Mouse (Mus musculus) frontal cortex, postnatal 36 days (tissue): ENCODE data around the gene Noxa1.

ENCODE experiments used
- DNase-seq, 2 experiments: peaks; one replicate each; pipeline ENCODE4 v3.0.0; 2022; ENCODE audit warnings: low spot score in 2 of 2

Gene Noxa1

GRCm38 (mm10) chr2:25095109-25095850, at the start of gene Noxa1:
Noxa1 (minus strand) TSS chr2:25095149.
- DNase-seq: no peak

DNA sequence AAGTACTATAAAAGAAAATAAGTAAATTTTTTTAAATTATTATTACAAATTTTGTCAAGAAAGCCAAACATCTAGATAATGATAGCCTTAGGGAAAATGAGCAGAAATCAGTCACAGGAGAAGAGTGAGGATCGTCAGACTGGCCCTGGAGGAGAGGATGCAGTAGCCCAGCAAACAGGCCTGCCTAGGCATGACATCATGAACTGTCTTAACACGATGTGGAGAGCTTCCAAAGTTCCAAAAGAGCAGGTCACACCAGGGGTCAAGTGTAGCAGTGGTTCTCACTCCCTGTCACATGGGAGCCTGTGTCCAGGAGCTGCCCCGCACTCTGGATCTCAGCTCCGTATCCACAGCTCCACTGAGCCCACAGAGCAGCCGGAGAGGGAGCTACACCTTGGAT, 47.0 kb upstream of the Noxa1 start:
- no peak for DNase-seq

- no peak for DNase-seq
Measured at GRCm38 (mm10) chr2:25141185-25141584, 46.2 kb upstream of the Noxa1 start.

DNA sequence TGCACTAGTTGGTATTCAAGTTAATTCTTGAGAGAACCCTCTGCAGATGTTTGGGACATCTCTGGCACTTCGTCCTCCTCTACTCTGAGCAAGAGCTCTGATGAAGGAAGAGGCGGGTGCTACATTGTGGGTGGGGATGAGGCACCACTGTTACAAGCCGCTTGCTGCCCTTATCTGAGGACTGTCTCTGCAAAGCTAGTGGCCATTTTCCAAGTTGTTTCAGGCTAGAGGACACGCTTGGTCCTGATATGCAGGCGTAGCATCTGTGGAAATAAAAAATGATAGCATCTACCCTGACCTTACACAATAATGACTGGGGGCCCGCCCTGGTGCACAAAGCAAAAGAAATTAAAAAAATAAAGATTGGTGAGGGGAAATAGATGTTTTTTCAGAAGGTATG, 42.9 kb upstream of the Noxa1 start:
- no peak for DNase-seq

DNA sequence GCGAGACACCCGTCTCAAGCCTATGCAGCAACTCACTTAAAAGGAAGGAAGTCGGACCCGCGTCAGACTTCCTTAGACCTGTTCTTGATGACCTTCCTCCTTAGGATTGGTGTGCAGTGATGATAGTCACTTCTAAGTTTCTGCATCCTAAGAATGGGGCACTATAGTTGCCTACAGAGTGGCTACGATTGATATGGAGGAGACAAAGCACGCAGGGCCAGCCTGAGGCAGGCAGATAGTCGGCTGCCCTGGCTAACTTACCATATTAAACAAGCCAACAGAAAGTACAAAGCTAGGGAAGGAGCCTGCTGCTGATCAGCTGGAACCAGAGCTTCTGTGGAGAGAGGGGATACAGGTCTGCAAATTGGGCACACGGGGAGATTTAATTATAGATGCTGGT, 36.7 kb upstream of the Noxa1 start:
- no peak for DNase-seq

DNA sequence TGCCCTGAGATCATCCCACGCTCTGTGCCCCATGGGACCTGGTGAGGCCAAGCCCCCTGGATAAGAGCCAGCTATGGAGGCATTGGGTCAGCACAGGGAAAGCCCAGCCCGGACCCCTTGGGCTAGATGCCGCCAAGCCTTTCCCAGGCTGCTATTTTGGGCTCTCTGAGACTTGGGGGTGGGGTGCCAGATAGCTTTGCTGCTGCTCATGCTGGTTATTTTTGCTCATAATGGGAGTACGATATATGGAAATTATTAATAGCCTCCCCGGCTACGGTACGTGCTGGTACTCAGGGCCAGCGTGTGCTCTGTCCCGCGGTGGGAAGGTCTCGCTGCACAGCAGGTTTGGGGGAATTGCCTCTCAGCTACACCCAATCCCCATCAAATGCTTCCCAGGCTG, 33.1 kb upstream of the Noxa1 start:
- peak in 1 of 2 experiments; percentile 5 for DNase-seq

DNA sequence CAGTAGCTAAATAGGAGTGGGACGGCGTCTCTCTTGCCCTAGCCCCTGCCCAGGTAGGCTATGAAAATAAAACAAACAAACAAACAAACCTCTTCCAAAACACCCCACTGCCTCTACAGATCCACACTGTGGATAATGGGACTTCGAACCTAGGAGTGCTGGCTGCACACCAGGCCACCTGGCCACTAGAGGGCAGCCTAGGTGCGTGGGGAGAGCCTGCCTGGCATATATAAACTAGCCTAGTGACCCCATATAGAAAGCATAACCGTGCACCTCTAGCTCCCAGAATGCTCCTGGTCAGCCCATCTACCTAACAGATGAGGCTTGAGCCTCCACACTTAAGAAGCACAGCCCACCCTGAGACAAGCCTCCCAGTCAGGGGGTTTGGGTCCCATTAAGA, 32.3 kb upstream of the Noxa1 start:
- peak; percentile 13 to 26 for DNase-seq

DNA sequence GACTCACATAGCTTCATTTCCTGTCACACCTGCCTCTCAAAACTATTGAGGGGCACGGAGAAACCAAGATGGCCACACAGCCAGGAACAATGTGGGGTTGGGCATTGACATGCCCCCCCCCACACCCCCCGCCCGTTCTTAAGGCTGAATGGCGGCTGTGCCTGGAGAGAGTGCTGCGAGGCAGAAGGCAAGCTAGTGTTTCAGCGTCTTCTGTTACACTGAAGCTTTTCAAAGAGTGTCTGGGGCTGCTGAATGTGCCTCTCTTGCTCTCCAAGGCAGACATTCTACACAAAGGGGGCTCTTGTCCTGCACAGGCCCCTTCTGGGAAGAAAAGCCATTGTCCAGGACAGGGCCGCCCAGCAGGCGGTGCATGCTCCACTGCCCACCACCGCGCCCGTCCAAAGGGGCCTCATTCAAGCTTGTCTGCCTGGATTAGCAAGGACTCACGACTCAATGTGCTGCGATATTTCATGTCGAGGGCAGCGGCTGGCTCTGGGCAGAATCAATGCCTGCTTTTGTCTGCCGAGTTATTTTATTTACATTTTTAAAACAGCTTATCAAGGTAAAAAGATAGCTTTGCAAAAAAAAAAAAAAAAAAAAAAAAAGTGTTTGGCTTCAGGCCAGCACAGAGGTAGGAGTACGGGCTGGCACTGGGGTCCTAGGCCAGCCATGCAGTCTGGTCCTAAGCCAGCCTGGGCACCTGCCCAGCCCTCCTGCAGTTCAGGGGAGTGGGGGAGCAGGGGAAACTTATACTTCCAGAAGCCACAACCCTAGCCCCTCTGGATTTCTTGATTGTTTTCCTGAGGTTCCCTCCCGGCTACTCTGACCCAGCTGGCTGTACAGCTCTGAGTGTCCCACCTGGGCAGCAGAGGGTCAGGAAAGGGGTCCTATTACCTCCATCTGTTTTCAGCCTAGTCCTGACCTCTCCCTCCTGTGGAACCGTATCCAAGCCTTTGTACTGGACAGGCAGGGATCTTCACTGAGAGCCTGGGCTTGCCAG, 31.4 kb upstream of the Noxa1 start:
- peak; percentile 9 to 26 for DNase-seq

DNA sequence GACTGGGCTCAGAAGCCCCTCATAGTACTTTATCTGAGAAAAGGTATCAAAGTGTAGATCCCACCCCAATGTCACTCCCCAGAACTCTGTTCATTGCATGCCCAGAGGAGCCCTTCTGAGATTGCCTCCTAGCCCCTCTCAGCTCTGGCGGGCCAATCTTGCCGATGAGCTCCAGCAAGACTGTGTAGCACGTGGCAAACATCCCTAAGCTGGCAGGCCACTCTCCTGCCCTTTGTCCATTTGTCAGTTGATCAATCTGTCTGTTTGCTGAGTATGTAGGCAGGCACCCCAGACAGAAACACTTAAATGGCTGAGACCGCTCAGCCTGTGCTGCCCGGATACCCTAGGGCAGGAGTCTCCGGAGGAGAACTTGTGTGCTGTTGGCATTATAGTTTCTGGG, 30.2 kb upstream of the Noxa1 start:
- no peak for DNase-seq

DNA sequence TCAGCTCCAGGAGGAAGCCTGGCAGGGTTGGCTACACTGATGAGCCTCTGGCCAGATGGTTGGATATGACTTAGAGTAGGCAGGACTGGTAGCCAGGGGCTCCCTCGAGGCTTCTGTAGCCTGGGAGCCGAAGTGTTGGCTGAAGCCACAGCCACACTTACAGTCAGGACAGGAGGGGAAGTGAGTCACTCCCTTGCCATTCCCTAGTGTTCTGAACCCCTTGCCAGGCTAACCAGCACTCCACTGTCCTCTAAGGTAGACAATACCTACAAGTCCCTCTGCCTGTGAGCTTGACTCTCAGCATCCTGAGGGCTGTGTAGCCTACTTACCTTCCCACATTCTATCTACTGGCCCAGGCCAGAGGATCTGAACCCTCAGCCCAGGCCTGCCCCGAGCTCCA, 29.5 kb upstream of the Noxa1 start:
- no peak for DNase-seq

DNA sequence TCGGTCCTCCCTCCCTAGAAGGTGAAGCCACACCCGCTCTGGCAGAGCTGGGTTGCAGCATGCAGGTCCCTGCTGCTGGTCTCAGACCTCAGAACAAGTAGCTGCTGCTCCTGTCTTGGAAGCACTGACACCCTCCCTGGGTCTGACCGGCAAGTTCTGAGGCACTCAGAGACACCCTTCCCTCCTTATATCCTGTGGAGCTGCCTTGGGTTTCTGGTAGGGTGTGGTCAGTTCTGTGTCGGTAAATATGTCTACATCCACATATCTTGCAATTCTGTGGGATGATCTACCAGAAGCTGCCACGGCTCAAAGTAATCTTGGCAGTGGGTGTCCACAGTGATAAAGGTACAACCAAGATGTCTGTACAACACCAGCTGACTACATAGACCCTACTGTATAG, 28.6 kb upstream of the Noxa1 start:
- no peak for DNase-seq

DNA sequence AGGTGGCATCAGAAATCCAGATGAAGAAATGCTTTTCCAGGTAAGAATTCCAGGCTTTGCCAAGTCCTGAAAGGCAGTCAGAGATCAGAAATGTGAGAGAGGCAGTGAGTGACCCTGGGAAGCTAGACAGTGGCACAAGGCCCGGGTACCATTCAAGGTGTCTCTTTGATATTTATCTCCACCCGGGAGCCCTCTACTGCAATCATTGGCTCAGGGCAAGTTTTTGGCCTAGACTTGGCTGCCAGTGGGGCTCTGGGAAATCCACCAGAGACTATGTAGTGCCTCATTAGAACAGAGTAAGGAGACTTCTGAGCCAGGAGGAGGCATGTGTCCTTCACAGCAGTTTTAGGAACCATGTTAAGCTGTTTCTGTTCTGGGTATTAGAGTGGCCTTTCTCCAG, 27.7 kb upstream of the Noxa1 start:
- DNase-seq: no peak

- DNase-seq: no peak
Measured at GRCm38 (mm10) chr2:25120963-25121362, 26.0 kb upstream of the Noxa1 start.

GRCm38 (mm10) chr2:25115442-25115841, 20.5 kb upstream of the Noxa1 start:
- DNase-seq: no peak

DNA sequence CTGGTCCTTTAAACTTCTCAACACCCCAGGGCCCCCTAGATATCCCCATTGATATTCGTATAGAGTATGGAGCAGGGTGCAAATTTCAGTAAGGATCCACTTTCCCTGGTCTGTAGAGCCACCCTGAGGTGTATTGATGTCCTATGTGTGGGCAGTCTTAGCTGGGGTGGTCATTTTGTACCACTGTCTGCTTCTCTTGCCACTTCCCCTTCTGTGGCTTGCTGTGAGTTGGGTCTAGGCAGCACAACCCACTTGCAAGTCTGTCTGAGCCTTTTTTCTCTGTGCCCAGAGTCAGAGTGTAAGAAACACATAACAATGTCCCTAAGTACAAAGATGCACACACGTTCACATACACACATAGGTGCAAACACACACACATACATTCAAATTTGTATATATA, 19.4 kb upstream of the Noxa1 start:
- no peak for DNase-seq

GRCm38 (mm10) chr2:25111184-25111791, 16.3 kb upstream of the Noxa1 start:
- no peak for DNase-seq

GRCm38 (mm10) chr2:25110505-25111183, 15.7 kb upstream of the Noxa1 start:
- DNase-seq: no peak

GRCm38 (mm10) chr2:25109487-25109886, 14.5 kb upstream of the Noxa1 start:
- no peak for DNase-seq

GRCm38 (mm10) chr2:25106045-25106444, 11.1 kb upstream of the Noxa1 start:
- DNase-seq: no peak

DNA sequence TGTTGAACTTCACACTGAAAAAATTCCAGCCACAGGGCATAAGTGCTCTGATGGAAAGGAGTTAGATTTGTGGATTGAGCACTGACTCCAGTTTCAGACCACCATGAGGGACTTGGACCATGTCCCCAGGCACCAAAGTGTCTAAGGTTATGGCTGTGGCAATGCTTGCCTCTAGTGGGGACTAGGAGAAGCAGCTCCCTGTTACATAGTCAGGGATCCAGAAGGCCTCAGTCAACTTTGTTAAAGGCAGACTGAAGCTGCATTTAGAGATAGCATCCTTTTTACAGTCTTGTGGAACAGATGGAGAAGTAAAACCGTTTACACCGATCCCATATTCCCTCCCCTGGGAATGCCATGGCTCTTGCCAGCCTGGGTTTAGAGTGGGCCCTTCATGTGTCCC, 9.2 kb upstream of the Noxa1 start:
- DNase-seq: peak in 1 of 2 experiments; percentile 8

GRCm38 (mm10) chr2:25099703-25100102, 4.8 kb upstream of the Noxa1 start:
- DNase-seq: peak in 1 of 2 experiments; percentile 7

GRCm38 (mm10) chr2:25098956-25099355, 4.0 kb upstream of the Noxa1 start:
- DNase-seq: peak; percentile 18 to 26
